Mouse (Mus musculus) kidney, adult 8-10 months (tissue): ENCODE data around the gene Klc4.
A peak's percentile ranks its signal among the peaks of the same experiment; 100 is the strongest.

ENCODE experiments used
- DNase-seq, 2 experiments: peaks; one replicate each; pipeline ENCODE4 v3.0.0; 2022

Klc4 gene

DNA sequence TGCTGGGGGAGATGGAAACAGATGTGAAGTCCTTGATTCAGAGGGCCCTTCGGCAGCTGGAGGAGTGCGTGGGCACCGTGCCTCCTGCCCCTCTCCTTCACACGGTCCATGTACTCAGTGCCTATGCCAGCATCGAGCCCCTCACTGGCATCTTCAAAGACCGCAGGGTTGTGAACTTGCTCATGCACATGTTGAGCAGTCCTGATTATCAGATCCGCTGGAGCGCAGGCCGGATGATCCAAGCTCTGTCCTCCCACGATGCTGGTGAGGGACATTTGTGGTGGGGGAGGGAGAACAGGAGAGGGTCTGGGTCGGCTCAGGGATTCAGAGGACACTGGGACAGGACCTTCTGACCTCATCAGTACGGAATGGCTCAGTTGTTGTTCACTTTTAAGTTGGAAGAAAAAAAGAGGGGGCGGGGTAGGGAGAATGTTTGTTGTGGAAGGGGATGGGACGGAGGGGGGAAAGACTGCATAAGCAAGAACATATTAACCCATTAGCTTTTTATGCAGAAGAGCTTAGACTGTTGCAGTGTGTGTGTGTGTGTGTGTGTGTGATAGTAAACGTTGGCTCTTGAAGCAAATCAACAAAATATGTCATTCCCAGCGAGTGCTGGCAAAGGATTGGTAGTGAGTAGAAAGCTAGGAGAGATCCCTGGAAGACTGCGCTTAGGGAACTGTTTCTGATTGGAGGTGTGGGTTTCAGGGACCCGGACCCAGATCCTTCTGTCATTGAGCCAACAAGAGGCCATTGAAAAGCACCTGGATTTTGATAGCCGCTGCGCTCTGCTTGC, 6.1 kb upstream of the Klc4 start:
- DNase-seq = no peak

DNA sequence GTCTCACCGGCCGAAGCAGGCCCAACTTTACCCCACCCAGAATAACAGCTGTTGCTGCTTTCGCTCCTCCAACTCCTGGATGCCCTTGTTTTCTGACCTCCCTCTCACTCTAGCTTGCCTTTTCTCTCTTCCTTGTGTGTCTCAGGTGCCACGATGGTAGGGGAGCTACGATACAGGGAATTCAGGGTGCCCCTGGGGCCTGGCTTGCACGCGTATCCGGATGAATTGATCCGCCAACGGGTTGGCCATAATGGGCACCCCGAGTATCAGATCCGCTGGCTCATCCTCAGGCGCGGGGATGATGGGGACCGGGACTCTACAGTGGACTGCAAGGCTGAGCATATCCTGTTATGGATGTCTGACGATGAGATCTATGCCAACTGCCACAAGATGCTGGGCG, 5.5 kb upstream of the Klc4 start:
- DNase-seq = no peak

DNA sequence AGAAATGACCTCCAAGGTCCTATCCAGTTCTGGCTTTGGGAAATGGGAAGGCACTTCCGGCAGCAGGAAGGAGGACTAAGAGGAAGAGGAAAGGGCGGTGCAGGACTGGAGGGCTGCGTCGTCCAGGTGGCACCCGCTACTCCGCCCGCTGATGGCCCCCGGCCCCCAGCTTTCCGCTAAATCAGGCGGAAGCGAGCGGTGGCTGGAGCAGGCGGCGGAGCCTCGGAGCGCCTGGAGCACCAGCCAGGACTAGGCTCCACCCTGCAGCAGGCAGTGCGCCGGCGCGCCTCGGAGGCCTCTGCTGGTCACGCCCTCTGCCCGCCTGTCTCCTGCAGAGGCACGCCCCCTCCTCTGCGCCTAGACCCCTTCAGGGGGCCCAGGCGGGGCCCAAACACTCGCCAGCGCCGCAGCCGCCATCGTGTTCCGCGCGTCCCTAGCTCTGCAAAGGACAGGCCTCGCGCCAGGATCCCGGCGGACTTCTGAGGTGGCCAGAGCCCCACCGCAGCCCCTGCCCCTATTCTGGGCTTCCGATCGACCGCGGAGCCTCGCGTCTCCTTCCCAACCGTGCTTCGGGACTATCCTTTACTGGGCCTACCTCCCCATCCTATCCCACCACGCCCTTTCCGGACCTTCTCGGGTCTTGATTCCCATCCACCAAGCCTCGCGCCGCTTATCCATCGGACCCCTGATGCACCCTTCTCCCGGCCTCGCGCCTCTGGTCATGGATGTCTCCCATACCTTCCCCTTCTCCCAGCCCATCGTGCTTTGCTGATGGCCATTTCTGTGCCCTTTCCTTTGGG, 4.6 kb upstream of the Klc4 start, which contains the start of gene Cul7:
Cul7 (plus strand) TSS at position 106 of the 800 bp plus-strand sequence.
- peak; percentile 90 to 93 for DNase-seq

GRCm38 (mm10) chr17:46649811-46650210, 4.0 kb upstream of the Klc4 start:
- no peak for DNase-seq

DNA sequence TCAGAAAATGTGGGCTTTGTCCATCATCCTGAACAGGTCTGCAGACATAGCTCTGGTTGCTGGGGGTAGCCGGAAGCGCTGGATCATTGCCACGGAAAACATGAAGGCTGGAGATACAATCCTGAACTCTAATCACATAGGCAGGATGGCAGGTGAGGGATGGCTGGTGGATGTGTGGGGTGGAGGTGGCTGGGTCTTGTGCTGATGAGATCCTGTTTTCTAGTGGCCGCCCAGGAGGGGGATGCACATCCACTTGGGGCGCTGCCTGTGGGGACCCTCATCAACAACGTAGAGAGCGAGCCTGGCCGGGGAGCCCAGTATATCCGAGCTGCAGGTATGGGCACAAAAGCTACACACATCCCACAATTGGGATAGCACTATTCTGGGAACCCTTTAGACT, 2.6 kb upstream of the Klc4 start:
- no peak for DNase-seq

- DNase-seq = no peak
Measured at GRCm38 (mm10) chr17:46647279-46647678, 1.5 kb upstream of the Klc4 start.

- DNase-seq = no peak
Measured at GRCm38 (mm10) chr17:46646322-46646662, 470 bp upstream of the Klc4 start.

DNA sequence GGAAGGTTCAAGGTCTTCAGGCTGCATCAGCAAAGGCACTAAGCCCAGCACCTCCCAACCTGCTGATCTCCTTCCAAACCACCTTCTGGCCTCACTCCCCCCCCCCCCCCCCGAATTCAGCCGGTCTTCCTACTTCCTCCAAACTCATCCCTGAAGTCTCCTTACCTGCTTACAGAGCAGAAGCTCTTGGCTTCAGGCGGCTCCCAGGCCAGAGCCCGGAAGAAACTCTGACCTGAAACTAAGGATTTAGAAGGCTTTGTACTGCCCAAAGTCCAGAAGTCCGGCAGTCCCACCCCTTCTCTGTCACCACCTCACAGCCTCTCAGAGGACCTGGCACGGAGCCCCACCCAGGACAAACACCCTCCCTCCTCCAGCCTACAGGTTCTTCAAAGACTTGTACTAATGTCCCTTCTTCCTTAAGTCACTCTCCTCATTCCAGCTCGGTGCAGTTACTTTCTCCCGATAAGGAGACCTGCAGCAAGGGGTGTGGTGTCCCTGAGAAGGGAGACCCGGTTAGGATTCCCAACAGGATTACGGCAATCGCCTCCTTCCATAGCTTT, 826 bp downstream of the Klc4 start:
- DNase-seq = peak; percentile 93 to 94

- DNase-seq = no peak
Measured at GRCm38 (mm10) chr17:46644152-46644805, 1.5 kb downstream of the Klc4 start.

DNA sequence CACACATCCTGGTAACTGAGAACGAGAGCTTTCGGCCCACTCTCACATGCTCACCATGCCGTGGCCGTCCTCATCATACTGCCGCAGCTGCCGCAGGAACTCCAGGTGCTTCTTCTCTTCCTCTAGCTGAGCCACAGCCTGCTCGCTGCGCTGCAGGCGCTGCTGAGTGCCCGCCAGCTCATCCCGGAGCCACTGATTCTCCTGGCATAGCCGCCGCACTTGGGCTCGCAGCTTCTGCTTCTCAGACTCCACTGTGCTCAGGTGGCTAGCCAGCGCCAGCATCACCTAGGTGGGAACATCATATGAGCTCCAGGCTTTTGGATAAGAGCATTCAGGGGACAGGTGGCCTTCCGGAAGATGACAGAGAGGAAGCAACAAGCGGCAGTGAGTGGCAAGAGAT, 3.8 kb downstream of the Klc4 start:
- no peak for DNase-seq

DNA sequence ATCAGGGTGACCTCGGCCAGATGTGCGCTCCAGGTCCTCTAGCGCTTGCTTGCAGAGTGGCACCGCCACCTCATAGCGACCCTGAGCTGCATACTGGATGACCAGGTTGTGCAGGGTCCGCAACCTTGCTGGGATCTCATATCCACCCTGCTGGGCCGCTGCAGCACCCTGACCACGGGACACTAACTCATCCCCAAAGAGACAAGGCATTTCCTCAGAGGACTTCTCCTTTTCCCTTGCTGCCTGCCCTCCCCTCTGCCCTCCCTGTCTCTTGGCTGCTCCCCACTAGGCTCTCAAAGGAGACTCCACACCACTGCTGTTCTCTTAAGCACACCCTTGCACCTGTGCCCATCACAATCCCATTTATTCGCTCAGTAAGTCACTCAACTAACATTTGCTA, 5.9 kb downstream of the Klc4 start:
- no peak for DNase-seq

DNA sequence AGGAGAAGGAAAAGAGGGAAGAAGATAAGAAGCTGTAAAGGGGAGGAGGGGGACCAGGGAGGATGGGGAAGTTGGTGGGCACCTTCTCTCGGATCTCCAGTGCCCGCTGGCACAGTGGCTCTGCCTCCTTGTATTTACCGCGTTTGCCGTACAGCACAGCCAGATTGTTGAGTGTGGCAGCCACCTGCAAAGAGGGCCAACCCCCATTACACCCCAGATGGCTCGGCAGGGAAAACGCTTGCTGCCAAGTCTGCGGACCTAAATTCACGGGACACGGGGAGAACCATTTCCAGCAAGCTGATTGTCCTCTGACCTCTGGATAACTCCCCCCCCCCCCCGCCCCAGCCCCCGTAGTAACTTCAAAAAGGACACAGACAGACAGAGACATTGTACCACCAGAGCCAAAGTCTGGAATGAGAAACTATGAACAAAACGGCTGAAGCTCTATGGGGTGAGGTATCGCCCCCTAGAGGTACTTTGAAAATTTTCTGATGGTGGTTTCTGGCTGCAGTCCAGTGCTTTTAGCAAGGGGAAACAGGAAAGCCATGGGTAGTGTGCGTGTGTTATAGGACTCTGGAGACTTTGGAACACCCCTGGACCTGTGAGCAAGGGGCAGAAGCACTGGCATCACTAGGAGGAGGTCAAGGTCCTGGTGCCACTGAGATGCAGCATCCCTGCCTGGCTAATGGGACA, 8.8 kb downstream of the Klc4 start:
- peak; percentile 64 to 66 for DNase-seq

GRCm38 (mm10) chr17:46629685-46630441, 16.0 kb downstream of the Klc4 start:
- DNase-seq = peak; percentile 33 to 59

DNA sequence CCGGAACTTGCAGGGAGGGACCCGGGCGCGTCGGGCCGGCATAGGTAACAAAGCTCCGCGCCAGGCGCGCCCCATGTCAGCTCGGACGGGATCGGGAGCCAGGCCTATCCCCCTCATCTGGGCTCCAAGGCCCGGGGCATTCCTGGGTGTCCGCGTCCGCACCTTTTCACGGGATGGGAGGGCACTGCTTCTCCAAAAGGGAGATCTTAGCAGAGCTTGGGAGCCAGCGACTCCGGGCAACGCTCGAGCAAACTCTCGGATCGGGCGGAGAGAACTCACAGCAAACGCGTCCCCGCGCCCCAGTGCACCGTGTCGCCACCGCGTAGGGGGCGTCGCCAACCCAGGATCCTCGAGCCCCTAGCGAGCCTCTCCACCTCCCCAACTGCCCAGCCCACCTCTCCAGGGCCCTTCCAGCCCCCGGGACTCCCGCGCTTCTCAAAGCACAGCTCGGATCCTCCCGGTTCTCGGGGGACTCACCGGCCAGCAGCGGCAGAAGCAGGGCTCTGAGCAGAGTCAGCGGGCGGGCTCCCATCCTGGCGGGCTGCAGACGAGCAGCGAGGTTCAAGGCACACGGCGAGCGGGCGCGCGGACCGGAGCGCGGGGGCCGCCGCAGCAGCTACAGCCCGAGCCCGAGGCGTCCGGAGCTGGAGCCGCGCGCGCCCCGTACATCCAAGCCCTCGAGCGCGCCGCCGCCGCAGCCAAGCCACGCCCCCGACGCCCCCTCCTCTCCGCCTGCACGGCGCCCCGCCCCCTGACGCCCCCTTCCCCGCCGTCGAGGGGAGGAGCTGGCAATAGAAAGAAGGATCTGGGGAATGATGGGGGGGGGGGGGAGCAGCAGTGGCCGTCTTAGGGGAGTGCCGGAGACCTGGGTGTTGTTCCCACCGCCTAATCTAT, 16.8 kb downstream of the Klc4 start, which contains the start of gene Ptk7:
Ptk7 (minus strand) TSS at position 714 of the 894 bp plus-strand sequence.
- no peak for DNase-seq

GRCm38 (mm10) chr17:46628471-46628790, 17.4 kb downstream of the Klc4 start:
- DNase-seq = no peak

- no peak for DNase-seq
Measured at GRCm38 (mm10) chr17:46627409-46627808, 18.4 kb downstream of the Klc4 start.

- no peak for DNase-seq
Measured at GRCm38 (mm10) chr17:46624598-46624997, 21.2 kb downstream of the Klc4 start.

DNA sequence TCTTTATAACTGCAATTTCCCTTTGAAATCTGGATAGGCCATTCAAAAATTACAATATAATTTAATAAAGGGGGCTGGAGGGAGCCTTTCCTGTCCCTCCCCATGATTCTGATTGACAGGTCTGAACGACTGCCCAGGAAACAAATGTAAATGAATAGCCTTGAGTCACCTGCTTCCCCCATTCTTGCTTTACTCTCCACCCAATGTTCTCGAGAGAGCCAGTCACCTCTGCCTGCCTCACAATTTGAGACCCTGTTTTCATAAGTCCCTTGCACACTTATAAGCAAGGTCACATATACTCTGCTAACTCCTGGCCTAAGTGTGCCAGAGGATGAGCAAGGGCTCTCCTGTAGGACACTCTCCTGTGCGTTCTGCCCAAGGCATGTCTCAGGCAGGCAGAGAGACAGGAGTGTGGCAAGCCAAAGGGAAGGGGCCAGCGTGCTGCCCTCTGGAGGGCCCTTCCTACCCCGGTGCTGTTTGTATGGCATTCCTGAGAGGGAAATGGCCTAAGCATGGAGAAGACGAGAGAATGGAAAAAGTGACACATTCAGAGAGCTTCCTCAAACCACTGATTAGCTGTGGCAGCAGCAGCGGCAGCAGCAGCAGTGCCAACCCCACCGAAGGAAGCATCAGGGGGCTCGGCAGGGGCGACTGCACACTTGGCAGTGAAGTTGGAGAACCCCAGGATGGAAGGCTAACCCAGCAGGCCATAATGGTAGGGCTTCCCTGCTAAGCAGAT, 21.8 kb downstream of the Klc4 start:
- DNase-seq = no peak

DNA sequence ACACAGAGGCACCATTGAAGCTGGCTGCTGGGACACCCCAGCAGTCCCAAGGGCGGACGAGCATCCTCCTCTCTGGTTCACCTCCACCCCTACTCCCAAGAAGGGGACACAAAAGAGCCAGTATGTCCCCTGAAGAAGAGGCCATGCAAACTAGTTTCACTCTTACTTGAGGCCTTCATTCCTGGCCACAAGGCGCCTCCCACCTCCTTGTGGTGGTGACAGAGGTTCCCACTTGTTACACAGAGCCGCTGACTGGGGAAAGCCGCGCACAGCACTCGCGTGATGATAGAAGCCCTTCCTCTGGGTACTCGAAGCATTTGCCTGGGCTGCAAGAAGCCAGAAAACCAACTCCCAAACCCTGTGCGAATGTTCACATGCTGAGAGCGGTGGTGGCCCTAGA, 23.6 kb downstream of the Klc4 start:
- no peak for DNase-seq

- no peak for DNase-seq
Measured at GRCm38 (mm10) chr17:46621324-46621723, 24.5 kb downstream of the Klc4 start.
